Mouse (Mus musculus) adrenal gland, postnatal 14 days (tissue): ENCODE measurements around the gene Dctn3. TPM values are rescaled to one million over a fixed set of nuclear protein-coding genes. Genes with fewer than 3 reads are reported as not detected.

Experiments
- DNase-seq: peaks from one replicate; pipeline ENCODE4 v3.0.0; 2021; ENCODE audit warnings: mixed read lengths
- total RNA-seq: library from RNA; stranded (reverse); gene quantifications from 2 replicates; pipeline ENCODE4 v1.2.3, GENCODE M21; 2021

Gene Dctn3
- total RNA-seq, 1 experiment from 2014 or later, result 106 TPM

- DNase-seq, result no peak
Observed at GRCm38 (mm10) chr4:41671500-41671899, 51.5 kb downstream of the Dctn3 start.

GRCm38 (mm10) chr4:41670836-41671235, 52.1 kb downstream of the Dctn3 start:
- no peak for DNase-seq

GRCm38 (mm10) chr4:41666646-41667045, 56.3 kb downstream of the Dctn3 start:
- peak; percentile 32 for DNase-seq

- peak; percentile 83 for DNase-seq
Observed at GRCm38 (mm10) chr4:41665009-41665675, 57.8 kb downstream of the Dctn3 start.

Other genes starting within 250 kb of the Dctn3 start
- 8.9 and 10.7 TPM in 2 replicates for gene AI464131, start 220.1 kb downstream of the Dctn3 start, total RNA-seq
- 0.41 and 0.94 TPM in 2 replicates for gene 1110017D15Rik, start 205.8 kb downstream of the Dctn3 start, total RNA-seq
- gene Fam219a, start 153.6 kb downstream of the Dctn3 start, total RNA-seq, result 18.1 and 18.2 TPM in 2 replicates
- 0.34 and 2.2 TPM in 2 replicates for gene Dnaic1, start 153.4 kb downstream of the Dctn3 start, total RNA-seq
- 3.5 and 6.9 TPM in 2 replicates for gene Enho, start 82.8 kb downstream of the Dctn3 start, total RNA-seq
- gene Cntfr, start 26.1 kb downstream of the Dctn3 start, total RNA-seq, result 61.2 and 63.2 TPM in 2 replicates
- 56.9 and 60.2 TPM in 2 replicates for gene Il11ra1, start 23.2 kb downstream of the Dctn3 start, total RNA-seq
- gene Rpp25l, start 9.6 kb downstream of the Dctn3 start, total RNA-seq, result 30.1 and 34.1 TPM in 2 replicates
- not detected in 2 replicates for gene Arid3c, start 8.0 kb upstream of the Dctn3 start, total RNA-seq
- 36.1 and 42.3 TPM in 2 replicates for gene Galt, start 32.1 kb upstream of the Dctn3 start, total RNA-seq
- 67.1 and 76.7 TPM in 2 replicates for gene Sigmar1, start 33.0 kb upstream of the Dctn3 start, total RNA-seq
- 29.7 and 34.9 TPM in 2 replicates for gene Ccl27a, start 51.1 kb upstream of the Dctn3 start, total RNA-seq
- not detected in 2 replicates for gene Gm21541, start 180.4 kb upstream of the Dctn3 start, total RNA-seq
- 4.2 and 4.8 TPM in 2 replicates for gene Gm20878, start 218.4 kb upstream of the Dctn3 start, total RNA-seq
- gene Fam205a4, start 242.9 kb upstream of the Dctn3 start, total RNA-seq, result 0.41 and 0.82 TPM in 2 replicates